Mouse (Mus musculus) liver, adult 2 months (tissue): Measurements from ENCODE around the gene Rps12-ps3.

Source experiments
- CTCF ChIP-seq: fragments of 200-500 bp; IDR thresholded peaks from 2 replicates; pipeline ENCODE4 v1.5.1; 2011; ENCODE audit warnings: low read depth, low read length, control low read depth
- POLR2A ChIP-seq: fragments of 200-500 bp; IDR thresholded peaks from 2 replicates; pipeline ENCODE4 v1.6.1; 2011; ENCODE audit warnings: low read length, control low read depth; ENCODE audit not compliant: insufficient read depth; ENCODE audit errors: extremely low read depth

- no peak for TF ChIP-seq CTCF
- no peak for TF ChIP-seq POLR2A
These were observed at the start of gene Rps12-ps3 for GRCm38 (mm10) chr19:59321990-59322389.
